Mouse (Mus musculus) myocyte (in vitro differentiated cells): Measurements from ENCODE around the gene Mtr. TPM values are rescaled to one million over a fixed set of nuclear protein-coding genes. Genes with fewer than 3 reads are reported as not detected.

Experiments
- H3K27me3 ChIP-seq: one replicate; pipeline ENCODE4 v1.6.1; 2011; ENCODE audit not compliant: control insufficient read depth, insufficient read depth, insufficient read length
- H3K36me3 ChIP-seq: one replicate; pipeline ENCODE4 v1.6.1; 2011; ENCODE audit not compliant: control insufficient read depth, insufficient read depth
- H3K4me2 ChIP-seq: one replicate; pipeline ENCODE4 v1.6.1; 2011; ENCODE audit warnings: low read depth, control low read depth
- H3K4me3 ChIP-seq: one replicate; pipeline ENCODE4 v1.5.1; 2011; ENCODE audit warnings: mild to moderate bottlenecking, control low read depth, moderate library complexity
- H3K79me2 ChIP-seq: one replicate; pipeline ENCODE4 v1.6.1; 2011; ENCODE audit not compliant: control insufficient read depth, insufficient read depth
- H3ac ChIP-seq: one replicate; pipeline ENCODE4 v1.6.1; 2011; ENCODE audit not compliant: control insufficient read depth, insufficient read length
- CEBPB ChIP-seq: IDR thresholded peaks from 2 replicates; pipeline ENCODE4 v1.6.1; 2011; ENCODE audit warnings: mild to moderate bottlenecking, moderate library complexity; ENCODE audit not compliant: poor library complexity, insufficient read depth, severe bottlenecking
- E2F4 ChIP-seq: IDR thresholded peaks from one replicate; pipeline ENCODE4 v1.6.1; 2011; ENCODE audit warnings: mild to moderate bottlenecking, control low read depth, moderate library complexity; ENCODE audit not compliant: insufficient read depth
- MAX ChIP-seq: IDR thresholded peaks from one replicate; pipeline ENCODE4 v1.6.1; 2011; ENCODE audit warnings: low read depth, mild to moderate bottlenecking, control low read depth
- MYOD1 ChIP-seq, 3 experiments: IDR thresholded peaks; one replicate each; pipeline ENCODE4 v1.6.1; 2011; ENCODE audit warnings: control low read depth in 2 of 3, low read depth in 2 of 3, mild to moderate bottlenecking in 2 of 3, moderate library complexity in 1 of 3; ENCODE audit not compliant: insufficient read length in 2 of 3, control insufficient read depth in 1 of 3
- MYOG ChIP-seq, 3 experiments: IDR thresholded peaks; one replicate each; pipeline ENCODE4 v1.6.1; 2011; ENCODE audit warnings: control low read depth in 2 of 3, low read depth in 2 of 3, mild to moderate bottlenecking in 2 of 3; ENCODE audit not compliant: insufficient read length in 2 of 3, control insufficient read depth in 1 of 3, insufficient read depth in 1 of 3
- POLR2A ChIP-seq: IDR thresholded peaks from one replicate; pipeline ENCODE4 v1.6.1; 2011; ENCODE audit warnings: low read depth, mild to moderate bottlenecking, control low read depth, moderate library complexity; ENCODE audit not compliant: insufficient read length
- POLR2AphosphoS2 ChIP-seq: IDR thresholded peaks from one replicate; pipeline ENCODE4 v1.6.1; 2011; ENCODE audit warnings: low read depth, control low read depth; ENCODE audit not compliant: insufficient read length
- REST ChIP-seq: IDR thresholded peaks from one replicate; pipeline ENCODE4 v1.6.1; 2011; ENCODE audit warnings: mild to moderate bottlenecking, control low read depth, moderate library complexity; ENCODE audit not compliant: insufficient read depth, insufficient read length
- SRF ChIP-seq: IDR thresholded peaks from one replicate; pipeline ENCODE4 v1.6.1; 2011; ENCODE audit warnings: low read depth; ENCODE audit not compliant: control insufficient read depth, insufficient read length
- TCF12 ChIP-seq: IDR thresholded peaks from one replicate; pipeline ENCODE4 v1.6.1; 2011; ENCODE audit warnings: mild to moderate bottlenecking, control low read depth; ENCODE audit not compliant: poor library complexity, insufficient read depth, severe bottlenecking
- TCF3 ChIP-seq: IDR thresholded peaks from one replicate; pipeline ENCODE4 v1.6.1; 2011; ENCODE audit warnings: low read depth, control low read depth; ENCODE audit not compliant: insufficient read length
- USF1 ChIP-seq: IDR thresholded peaks from one replicate; pipeline ENCODE4 v1.6.1; 2011; ENCODE audit warnings: low read depth, mild to moderate bottlenecking, control low read depth, moderate library complexity
- polyA plus RNA-seq: library from polyadenylated mRNA; unstranded; fragments of >200 nt; fragmentation: generic; extraction: Trizol; gene quantifications from one replicate; pipeline ENCODE4 v1.2.1, GENCODE M21; 2012; ENCODE audit warnings: missing spikeins

Gene Mtr
- polyA plus RNA-seq, 1 experiment, result 8.4 TPM

- no peak overlapping the region for H3ac ChIP-seq
- no peaks in the 10 kb centered on the region for H3K79me2 ChIP-seq
- TF ChIP-seq USF1 (no peak), MYOD1 (IDR thresholded peaks at IDR 0.05; ENCODE audit: control insufficient read depth in 1 of 3, insufficient read length in 2 of 3, low read depth in 2 of 3) (no peak), CEBPB (no peak), POLR2AphosphoS2 (no peak), MYOG (IDR thresholded peaks at IDR 0.05; ENCODE audit: control insufficient read depth in 1 of 3, insufficient read depth in 1 of 3, insufficient read length in 2 of 3, low read depth in 2 of 3) (no peak), SRF (no peak), TCF12 (no peak), TCF3 (no peak), REST (no peak), POLR2A (no peak), E2F4 (no peak), MAX (no peak)
- H3K4me3 ChIP-seq, result no peak overlapping the region
- H3K4me2 ChIP-seq, result no peak overlapping the region
- H3K36me3 ChIP-seq, result peaks cover 5% of the 10 kb centered on the region
- no peaks in the 10 kb centered on the region for H3K27me3 ChIP-seq
These were observed 78.4 kb downstream of the Mtr start for GRCm38 (mm10) chr13:12179481-12179880.

- Histone ChIP-seq H3K27me3 (no peaks in the 10 kb centered on the region), H3K79me2 (no peaks in the 10 kb centered on the region), H3K36me3 (no peaks in the 10 kb centered on the region), H3ac (no peak overlapping the region), H3K4me2 (no peak overlapping the region), H3K4me3 (no peak overlapping the region)
- TF ChIP-seq MYOD1 (IDR thresholded peaks at IDR 0.05; ENCODE audit: control insufficient read depth in 1 of 3, insufficient read length in 2 of 3, low read depth in 2 of 3) (no peak), SRF (no peak), POLR2A (no peak)
These were observed 81.2 kb downstream of the Mtr start for GRCm38 (mm10) chr13:12176761-12177160.

- TF ChIP-seq E2F4 (no peak), SRF (no peak), CEBPB (no peak), TCF12 (no peak), REST (no peak), POLR2A (no peak), MYOD1 (IDR thresholded peaks at IDR 0.05; ENCODE audit: control insufficient read depth in 1 of 3, insufficient read length in 2 of 3, low read depth in 2 of 3) (no peak), MAX (no peak), POLR2AphosphoS2 (no peak), MYOG (IDR thresholded peaks at IDR 0.05; ENCODE audit: control insufficient read depth in 1 of 3, insufficient read depth in 1 of 3, insufficient read length in 2 of 3, low read depth in 2 of 3) (no peak), USF1 (no peak), TCF3 (no peak)
- H3K4me3 ChIP-seq, result no peak overlapping the region
- H3K36me3 ChIP-seq, result no peaks in the 10 kb centered on the region
- no peak overlapping the region for H3K4me2 ChIP-seq
- H3ac ChIP-seq, result no peak overlapping the region
- no peaks in the 10 kb centered on the region for H3K27me3 ChIP-seq
- H3K79me2 ChIP-seq, result no peaks in the 10 kb centered on the region
These were observed 81.8 kb downstream of the Mtr start for GRCm38 (mm10) chr13:12175988-12176736.

GRCm38 (mm10) chr13:12167276-12167675 is 90.6 kb downstream of the Mtr start:
- Histone ChIP-seq H3K4me3 (no peak overlapping the region), H3K4me2 (peak overlapping the region; percentile 50), H3ac (no peak overlapping the region), H3K79me2 (no peaks in the 10 kb centered on the region), H3K27me3 (no peaks in the 10 kb centered on the region), H3K36me3 (no peaks in the 10 kb centered on the region)
- TF ChIP-seq MYOD1 (IDR thresholded peaks at IDR 0.05; ENCODE audit: control insufficient read depth in 1 of 3, insufficient read length in 2 of 3, low read depth in 2 of 3), result peak in 2 of 3 experiments; percentile 15 to 60
- TF ChIP-seq CEBPB, result no peak
- TF ChIP-seq MYOG (IDR thresholded peaks at IDR 0.05; ENCODE audit: control insufficient read depth in 1 of 3, insufficient read depth in 1 of 3, insufficient read length in 2 of 3, low read depth in 2 of 3), result peak in 2 of 3 experiments; percentile 4 to 52
- TF ChIP-seq TCF12, result peak; percentile 1
- no peak for TF ChIP-seq REST
- peak; percentile 9 for TF ChIP-seq USF1
- no peak for TF ChIP-seq POLR2AphosphoS2

- Histone ChIP-seq H3ac (no peak overlapping the region), H3K4me2 (peak overlapping the region; percentile 50), H3K79me2 (no peaks in the 10 kb centered on the region), H3K36me3 (no peaks in the 10 kb centered on the region), H3K27me3 (no peaks in the 10 kb centered on the region), H3K4me3 (no peak overlapping the region)
- TF ChIP-seq CEBPB, result no peak
- TF ChIP-seq USF1, result no peak
- peak in 1 of 3 experiments; percentile 37 for TF ChIP-seq MYOD1 (IDR thresholded peaks at IDR 0.05; ENCODE audit: control insufficient read depth in 1 of 3, insufficient read length in 2 of 3, low read depth in 2 of 3)
- no peak for TF ChIP-seq MYOG (IDR thresholded peaks at IDR 0.05; ENCODE audit: control insufficient read depth in 1 of 3, insufficient read depth in 1 of 3, insufficient read length in 2 of 3, low read depth in 2 of 3)
- TF ChIP-seq TCF3, result no peak
These were observed 91.5 kb downstream of the Mtr start for GRCm38 (mm10) chr13:12166386-12166785.
